Mouse (Mus musculus) adrenal gland, adult 8-10 months (tissue): ENCODE data around the gene Clic4. TPM values are rescaled to one million over a fixed set of nuclear protein-coding genes. Genes with fewer than 3 reads are reported as not detected.
"Not testable (repeated sequence)": the region's sequence is repeated elsewhere in the genome, so short reads cannot be mapped to it uniquely, and the experiment has no call there.

Source experiments
- DNase-seq: peaks from one replicate; pipeline ENCODE4 v3.0.0; 2022
- total RNA-seq, 4 experiments: library from RNA; stranded (reverse); gene quantifications; 2 replicates each; pipeline ENCODE4 v1.2.4; 2022

Gene Clic4
- total RNA-seq, 4 experiments from 2014 or later = 59.8 to 89.0 (median 74.4) TPM

- DNase-seq = no peak
These were observed 20.0 kb upstream of the Clic4 start for GRCm38 (mm10) chr4:135292477-135293089.

- DNase-seq = no peak
These were observed 19.2 kb upstream of the Clic4 start for GRCm38 (mm10) chr4:135291841-135292240.

- no peak for DNase-seq
These were observed 18.6 kb upstream of the Clic4 start for GRCm38 (mm10) chr4:135291199-135291598.

GRCm38 (mm10) chr4:135287975-135288374, 15.4 kb upstream of the Clic4 start:
- no peak for DNase-seq

GRCm38 (mm10) chr4:135286833-135287395, 14.3 kb upstream of the Clic4 start:
- DNase-seq = no peak

- DNase-seq = no peak
These were observed 13.5 kb upstream of the Clic4 start for GRCm38 (mm10) chr4:135286033-135286622.

- DNase-seq = no peak
These were observed 12.8 kb upstream of the Clic4 start for GRCm38 (mm10) chr4:135285436-135285835.

- no peak for DNase-seq
These were observed 11.3 kb upstream of the Clic4 start for GRCm38 (mm10) chr4:135283875-135284274.

GRCm38 (mm10) chr4:135283417-135283816, 10.8 kb upstream of the Clic4 start:
- DNase-seq = no peak

GRCm38 (mm10) chr4:135282651-135283290, 10.2 kb upstream of the Clic4 start:
- no peak for DNase-seq

GRCm38 (mm10) chr4:135280016-135280415, 7.4 kb upstream of the Clic4 start:
- not testable (repeated sequence) for DNase-seq

GRCm38 (mm10) chr4:135276681-135277379, 4.2 kb upstream of the Clic4 start:
- DNase-seq = no peak

GRCm38 (mm10) chr4:135274761-135275160, 2.1 kb upstream of the Clic4 start:
- DNase-seq = no peak

GRCm38 (mm10) chr4:135273307-135273682, 681 bp upstream of the Clic4 start:
- DNase-seq = no peak

GRCm38 (mm10) chr4:135271881-135272616, 565 bp downstream of the Clic4 start:
- peak; percentile 56 for DNase-seq

GRCm38 (mm10) chr4:135271419-135271828, 1.2 kb downstream of the Clic4 start:
- DNase-seq = peak; percentile 30

- no peak for DNase-seq
These were observed 2.1 kb downstream of the Clic4 start for GRCm38 (mm10) chr4:135270476-135270875.

GRCm38 (mm10) chr4:135269656-135270341, 2.8 kb downstream of the Clic4 start:
- no peak for DNase-seq

GRCm38 (mm10) chr4:135267521-135267920, 5.1 kb downstream of the Clic4 start:
- DNase-seq = no peak

GRCm38 (mm10) chr4:135266987-135267386, 5.6 kb downstream of the Clic4 start:
- peak; percentile 47 for DNase-seq

GRCm38 (mm10) chr4:135260434-135260833, 12.2 kb downstream of the Clic4 start:
- no peak for DNase-seq

GRCm38 (mm10) chr4:135258521-135258920, 14.1 kb downstream of the Clic4 start:
- no peak for DNase-seq
